Mouse (Mus musculus): ENCODE measurements around the gene Selenom. TPM values are rescaled to one million over a fixed set of nuclear protein-coding genes. Genes with fewer than 3 reads are reported as not detected.

Selenom gene
- polyA plus RNA-seq, 1 experiment from 2014 or later = 160 TPM

DNA sequence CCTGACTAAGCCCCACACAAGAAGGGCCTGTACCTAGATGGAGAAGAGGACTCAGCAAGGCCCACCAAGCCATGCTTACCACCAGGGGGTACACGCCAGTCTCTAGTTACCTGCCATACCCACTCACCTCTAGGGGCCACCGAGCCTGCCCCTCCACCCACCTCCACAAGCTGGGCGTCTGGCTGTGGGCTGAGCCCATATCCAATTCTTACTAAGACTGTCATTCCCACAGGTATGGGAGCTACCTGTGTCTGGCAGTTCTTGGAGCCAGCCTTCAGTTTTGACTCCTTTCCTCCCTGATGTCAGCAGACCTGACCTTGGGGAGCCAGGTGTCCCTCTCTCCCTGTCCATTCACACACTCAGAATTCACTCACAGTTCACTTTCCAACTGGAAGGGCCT, 23.2 kb downstream of the Selenom start:
- 86% methylated on average over 3 of the region's 3 CpGs for WGBS
- no peak for ATAC-seq (ENCODE audit: insufficient number of reproducible peaks, insufficient read depth, low FRiP score, low read depth)
- 0 out of 2 replicates have a peak overlapping the region, but pooled peaks have one; percentile 6 for H3K27ac ChIP-seq (ENCODE audit: low read length)

DNA sequence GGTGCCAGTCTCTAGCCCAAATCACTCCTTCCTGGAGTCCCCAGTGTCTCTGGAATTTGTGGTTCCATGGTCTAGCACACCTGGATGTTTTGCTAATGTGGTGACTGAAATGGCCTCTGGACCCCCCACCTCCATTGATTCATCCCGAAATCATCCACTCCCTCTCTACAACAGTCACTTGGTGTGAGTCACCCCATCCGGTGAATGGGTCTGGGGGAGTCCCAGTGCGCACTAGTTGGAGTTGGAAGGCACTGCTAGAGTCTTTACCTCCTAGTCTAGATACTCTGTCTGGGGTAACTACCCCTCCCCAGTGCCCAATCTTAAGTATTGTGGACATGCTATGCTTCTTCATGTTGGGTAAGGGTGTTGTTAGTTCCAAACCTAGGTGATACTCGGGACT, 23.9 kb downstream of the Selenom start:
- Histone ChIP-seq H3K4me1 (ENCODE audit: control insufficient read depth, insufficient read depth, low read length) (peaks cover 25% of the 10 kb centered on the region), H3K27ac (ENCODE audit: low read length) (peak overlapping the region; percentile 52; the same call in 1 of the 2 replicates), H3K4me2 (replicated peaks; ENCODE audit: low read depth, low read length) (peak overlapping the region; percentile 70), H3K9ac (replicated peaks; ENCODE audit: low read depth, low read length) (peak overlapping the region; percentile 69), H3K36me3 (ENCODE audit: control insufficient read depth, insufficient read depth, low read length) (peaks cover 10% of the 10 kb centered on the region), H3K9me3 (ENCODE audit: control insufficient read depth, low read depth, low read length) (no peaks in the 10 kb centered on the region), H3K27me3 (ENCODE audit: control insufficient read depth, insufficient read depth, low read length) (no peaks in the 10 kb centered on the region), H3K4me3 (ENCODE audit: low read depth, low read length) (peak overlapping the region; percentile 60)
- ATAC-seq (ENCODE audit: insufficient number of reproducible peaks, insufficient read depth, low FRiP score, low read depth) = no peak
- 65% methylated on average over 4 of the region's 4 CpGs for WGBS

More for the DNA sequence above, 23.2 kb downstream of the Selenom start:
- no peaks in the 10 kb centered on the region for H3K27me3 ChIP-seq (ENCODE audit: control insufficient read depth, insufficient read depth, low read length)
- peaks cover 16% of the 10 kb centered on the region for H3K36me3 ChIP-seq (ENCODE audit: control insufficient read depth, insufficient read depth, low read length)
- H3K4me1 ChIP-seq (ENCODE audit: control insufficient read depth, insufficient read depth, low read length) = peaks cover 25% of the 10 kb centered on the region
- H3K9ac ChIP-seq (replicated peaks; ENCODE audit: low read depth, low read length) = peak overlapping the region; percentile 69; the same call in 1 of the 2 replicates
- peak overlapping the region; percentile 70 for H3K4me2 ChIP-seq (replicated peaks; ENCODE audit: low read depth, low read length)
- peak overlapping the region; percentile 60 for H3K4me3 ChIP-seq (ENCODE audit: low read depth, low read length)
- H3K9me3 ChIP-seq (ENCODE audit: control insufficient read depth, low read depth, low read length) = no peaks in the 10 kb centered on the region

DNA sequence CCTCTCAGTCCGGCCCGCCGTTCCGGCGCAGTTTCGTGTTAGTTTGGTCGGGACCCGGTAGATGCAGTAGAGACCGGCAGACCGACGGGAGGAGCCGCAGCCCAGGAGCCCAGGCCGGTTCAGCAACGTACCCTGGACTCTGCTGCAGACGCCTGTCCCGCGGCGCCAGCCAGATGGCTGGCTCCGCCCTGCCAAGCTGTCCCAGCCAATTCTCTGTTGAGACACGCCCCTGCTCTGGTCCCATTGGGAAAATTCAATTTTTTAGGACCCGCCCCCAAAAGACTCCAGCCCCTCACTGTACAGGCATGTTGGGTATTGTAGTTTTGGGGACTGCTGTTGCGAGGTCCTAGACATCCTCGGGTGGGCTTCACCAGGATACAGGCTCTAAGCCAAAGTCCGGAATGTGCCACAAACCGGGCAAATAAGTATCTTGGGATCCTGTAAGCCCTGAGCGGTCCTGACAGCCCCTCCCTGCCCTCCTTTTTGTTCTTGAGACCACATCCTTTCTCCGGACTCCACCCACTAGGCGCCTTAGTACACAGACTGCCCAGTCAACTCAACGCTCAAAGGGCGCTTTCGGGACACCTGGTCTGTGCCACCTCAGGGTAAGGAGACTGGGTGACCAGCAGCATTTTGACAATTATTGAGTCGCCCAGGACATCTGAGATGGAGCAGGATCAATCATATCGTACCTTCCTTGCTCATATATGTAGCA, 24.8 kb downstream of the Selenom start:
- Histone ChIP-seq H3K4me1 (ENCODE audit: control insufficient read depth, insufficient read depth, low read length) (peaks cover 25% of the 10 kb centered on the region), H3K9me3 (ENCODE audit: control insufficient read depth, low read depth, low read length) (no peaks in the 10 kb centered on the region), H3K36me3 (ENCODE audit: control insufficient read depth, insufficient read depth, low read length) (peaks cover 2% of the 10 kb centered on the region), H3K4me3 (ENCODE audit: low read depth, low read length) (peak overlapping the region; percentile 60), H3K27me3 (ENCODE audit: control insufficient read depth, insufficient read depth, low read length) (no peaks in the 10 kb centered on the region), H3K9ac (replicated peaks; ENCODE audit: low read depth, low read length) (peak overlapping the region; percentile 69), H3K27ac (ENCODE audit: low read length) (peak overlapping the region; percentile 52; the same call in 1 of the 2 replicates), H3K4me2 (replicated peaks; ENCODE audit: low read depth, low read length) (peak overlapping the region; percentile 70)
- 4% methylated on average over 33 of the region's 33 CpGs for WGBS
- peak; percentile 89 for ATAC-seq (ENCODE audit: insufficient number of reproducible peaks, insufficient read depth, low FRiP score, low read depth)

DNA sequence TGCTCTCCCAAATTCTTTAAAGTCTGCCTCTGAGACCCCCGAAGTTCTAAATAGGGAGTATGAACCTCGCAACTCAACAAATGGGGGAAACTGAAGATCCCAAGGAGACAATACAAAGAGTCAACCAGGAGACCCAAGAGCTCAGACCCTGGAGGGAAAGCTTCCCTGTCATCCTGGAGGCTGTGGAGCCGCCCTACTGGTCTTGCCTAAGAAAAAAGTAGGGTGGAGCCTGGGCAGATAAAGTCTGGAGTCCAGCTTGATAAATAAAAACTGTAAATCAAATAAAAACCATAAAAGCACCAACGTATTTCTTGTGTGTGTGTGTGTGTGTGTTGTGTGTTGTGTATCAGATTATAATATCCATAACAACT, 25.3 kb downstream of the Selenom start:
- Histone ChIP-seq H3K4me1 (ENCODE audit: control insufficient read depth, insufficient read depth, low read length) (peaks cover 24% of the 10 kb centered on the region), H3K9me3 (ENCODE audit: control insufficient read depth, low read depth, low read length) (no peaks in the 10 kb centered on the region), H3K27ac (ENCODE audit: low read length) (no peak overlapping the region), H3K9ac (replicated peaks; ENCODE audit: low read depth, low read length) (no peak overlapping the region), H3K36me3 (ENCODE audit: control insufficient read depth, insufficient read depth, low read length) (no peaks in the 10 kb centered on the region), H3K4me2 (replicated peaks; ENCODE audit: low read depth, low read length) (peak overlapping the region; percentile 70), H3K4me3 (ENCODE audit: low read depth, low read length) (peak overlapping the region; percentile 60), H3K27me3 (ENCODE audit: control insufficient read depth, insufficient read depth, low read length) (no peaks in the 10 kb centered on the region)
- ATAC-seq (ENCODE audit: insufficient number of reproducible peaks, insufficient read depth, low FRiP score, low read depth) = no peak
- 79% methylated on average over 4 of the region's 4 CpGs for WGBS

DNA sequence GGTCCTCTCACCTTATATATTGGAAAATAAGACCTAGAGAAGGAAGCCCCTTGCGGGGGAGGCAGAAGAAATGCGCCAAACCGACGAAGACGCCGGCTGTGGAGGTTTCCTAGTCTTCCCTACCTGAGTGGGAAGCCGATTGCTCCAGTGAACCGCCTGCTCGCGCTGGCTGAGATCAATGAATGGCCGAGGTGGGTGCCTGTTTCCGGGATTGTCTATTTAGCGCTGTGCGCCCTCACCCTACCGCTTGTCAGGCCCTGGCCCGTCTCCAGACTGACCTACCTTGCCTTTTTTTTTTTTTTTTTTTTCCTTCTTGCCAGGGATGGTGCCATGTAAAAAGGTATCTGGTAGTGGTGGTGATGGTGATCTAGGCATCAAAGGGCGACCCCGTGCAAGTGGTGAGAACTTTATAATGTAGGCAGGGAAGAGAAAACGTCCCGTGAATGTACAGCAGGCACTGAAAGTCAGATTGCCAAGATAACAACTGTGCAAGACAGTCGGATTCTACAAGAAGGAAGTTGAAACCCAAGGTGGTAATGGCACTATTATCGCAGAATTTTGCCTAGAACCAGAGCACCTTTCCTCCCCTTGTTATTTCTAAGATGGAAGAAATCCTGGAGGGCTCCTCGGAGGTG, 26.1 kb downstream of the Selenom start, which contains the start of gene Smtn:
Gene Smtn (minus strand): TSS at position 162 of the 635 bp plus-strand sequence.
- H3K27ac ChIP-seq (ENCODE audit: low read length) = no peak within 1 kb of the TSS

DNA sequence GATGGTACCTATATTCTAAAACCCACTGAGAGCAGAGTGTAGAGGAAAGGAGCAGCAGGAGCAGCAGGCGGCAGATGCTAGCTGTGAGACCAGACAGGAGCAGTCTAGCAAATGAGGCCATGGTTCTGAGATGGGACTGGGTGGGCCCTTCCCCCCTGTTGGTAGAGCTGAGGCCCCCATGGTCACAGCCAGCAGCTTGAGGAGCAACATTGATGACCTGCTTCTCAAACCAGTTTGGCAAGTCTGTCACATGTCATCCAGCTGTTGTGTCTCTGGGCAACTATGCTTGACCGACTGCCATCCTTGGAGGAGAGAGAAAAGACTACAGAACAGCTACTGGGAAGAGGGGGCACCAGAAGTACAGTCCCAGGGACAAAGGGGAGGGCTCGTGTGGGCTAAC, 27.4 kb downstream of the Selenom start:
- Histone ChIP-seq H3K36me3 (ENCODE audit: control insufficient read depth, insufficient read depth, low read length) (no peaks in the 10 kb centered on the region), H3K4me2 (replicated peaks; ENCODE audit: low read depth, low read length) (no peak overlapping the region), H3K4me3 (ENCODE audit: low read depth, low read length) (no peak overlapping the region), H3K4me1 (ENCODE audit: control insufficient read depth, insufficient read depth, low read length) (peaks cover 10% of the 10 kb centered on the region; the same call in 1 of the 2 replicates), H3K27ac (ENCODE audit: low read length) (no peak overlapping the region), H3K9ac (replicated peaks; ENCODE audit: low read depth, low read length) (no peak overlapping the region), H3K27me3 (ENCODE audit: control insufficient read depth, insufficient read depth, low read length) (no peaks in the 10 kb centered on the region), H3K9me3 (ENCODE audit: control insufficient read depth, low read depth, low read length) (no peaks in the 10 kb centered on the region)
- 67% methylated on average over 3 of the region's 3 CpGs for WGBS
- ATAC-seq (ENCODE audit: insufficient number of reproducible peaks, insufficient read depth, low FRiP score, low read depth) = no peak

More for the DNA sequence above, 26.1 kb downstream of the Selenom start, which contains the start of gene Smtn:
- Histone ChIP-seq H3K36me3 (ENCODE audit: control insufficient read depth, insufficient read depth, low read length) (no peaks in the 10 kb centered on the region), H3K4me3 (ENCODE audit: low read depth, low read length) (peak within 1 kb of the TSS; percentile 60), H3K9ac (replicated peaks; ENCODE audit: low read depth, low read length) (no peak within 1 kb of the TSS), H3K4me1 (ENCODE audit: control insufficient read depth, insufficient read depth, low read length) (peaks cover 20% of the 10 kb centered on the region), H3K9me3 (ENCODE audit: control insufficient read depth, low read depth, low read length) (no peaks in the 10 kb centered on the region), H3K4me2 (replicated peaks; ENCODE audit: low read depth, low read length) (peak within 1 kb of the TSS; percentile 70), H3K27me3 (ENCODE audit: control insufficient read depth, insufficient read depth, low read length) (no peaks in the 10 kb centered on the region)
- no peak for ATAC-seq (ENCODE audit: insufficient number of reproducible peaks, insufficient read depth, low FRiP score, low read depth)
- WGBS = 92% methylated on average over 23 of the region's 23 CpGs

DNA sequence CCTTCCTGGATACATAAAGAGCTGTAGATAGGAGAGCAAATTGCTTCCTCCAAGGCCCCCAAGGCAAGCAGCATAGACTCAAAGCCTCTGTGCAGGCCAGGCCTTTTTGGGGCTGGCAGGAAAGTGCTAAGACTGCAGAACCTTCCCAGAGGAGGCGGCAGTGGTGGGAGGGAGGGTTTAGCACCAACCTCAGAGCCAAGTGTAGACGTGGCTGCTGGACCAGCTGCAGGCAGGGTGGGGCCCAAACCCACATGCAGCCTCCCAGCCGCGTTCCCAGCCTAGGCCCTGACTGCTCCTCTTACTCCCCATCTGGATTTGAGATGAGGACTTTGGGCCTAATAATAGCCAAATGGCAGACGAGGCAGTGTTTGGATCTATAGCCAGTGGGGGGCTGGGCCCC, 28.5 kb downstream of the Selenom start:
- ATAC-seq (ENCODE audit: insufficient number of reproducible peaks, insufficient read depth, low FRiP score, low read depth) = no peak
- no peaks in the 10 kb centered on the region for H3K27me3 ChIP-seq (ENCODE audit: control insufficient read depth, insufficient read depth, low read length)
- no peaks in the 10 kb centered on the region for H3K4me1 ChIP-seq (ENCODE audit: control insufficient read depth, insufficient read depth, low read length)
- no peak overlapping the region for H3K4me3 ChIP-seq (ENCODE audit: low read depth, low read length)
- no peak overlapping the region for H3K9ac ChIP-seq (replicated peaks; ENCODE audit: low read depth, low read length)
- peak overlapping the region; percentile 27; the same call in 1 of the 2 replicates for H3K27ac ChIP-seq (ENCODE audit: low read length)
- 21% methylated on average over 5 of the region's 5 CpGs for WGBS
- H3K4me2 ChIP-seq (replicated peaks; ENCODE audit: low read depth, low read length) = no peak overlapping the region
- no peaks in the 10 kb centered on the region for H3K9me3 ChIP-seq (ENCODE audit: control insufficient read depth, low read depth, low read length)
- H3K36me3 ChIP-seq (ENCODE audit: control insufficient read depth, insufficient read depth, low read length) = no peaks in the 10 kb centered on the region

DNA sequence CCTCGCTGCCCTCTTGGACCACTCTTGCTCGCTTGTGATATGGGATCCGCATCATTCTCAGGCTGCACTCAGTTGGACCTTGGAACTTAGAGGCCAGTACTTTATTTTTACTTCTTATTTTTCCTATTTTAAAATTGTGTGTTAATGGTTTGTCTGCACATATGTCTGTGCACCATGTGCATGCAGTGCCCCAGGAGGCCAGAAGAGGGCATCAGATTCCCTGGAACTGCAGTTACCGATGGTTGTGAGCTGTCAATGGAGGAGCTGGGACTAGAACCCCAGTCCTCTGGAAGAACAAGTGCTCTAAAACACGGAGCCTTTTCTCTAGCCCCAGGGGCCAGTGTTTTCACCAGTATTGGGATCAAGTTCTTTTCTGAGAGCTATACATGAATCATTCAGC, 29.9 kb downstream of the Selenom start:
- no peaks in the 10 kb centered on the region for H3K4me1 ChIP-seq (ENCODE audit: control insufficient read depth, insufficient read depth, low read length)
- H3K9me3 ChIP-seq (ENCODE audit: control insufficient read depth, low read depth, low read length) = no peaks in the 10 kb centered on the region
- no peak overlapping the region for H3K4me3 ChIP-seq (ENCODE audit: low read depth, low read length)
- H3K36me3 ChIP-seq (ENCODE audit: control insufficient read depth, insufficient read depth, low read length) = no peaks in the 10 kb centered on the region
- H3K27me3 ChIP-seq (ENCODE audit: control insufficient read depth, insufficient read depth, low read length) = no peaks in the 10 kb centered on the region
- WGBS = 96% methylated on average over 5 of the region's 5 CpGs
- no peak overlapping the region for H3K4me2 ChIP-seq (replicated peaks; ENCODE audit: low read depth, low read length)
- no peak overlapping the region for H3K27ac ChIP-seq (ENCODE audit: low read length)
- ATAC-seq (ENCODE audit: insufficient number of reproducible peaks, insufficient read depth, low FRiP score, low read depth) = no peak
- H3K9ac ChIP-seq (replicated peaks; ENCODE audit: low read depth, low read length) = no peak overlapping the region
